Mouse (Mus musculus) MEL (cell line): ENCODE data around the gene Adcy1. TPM values are rescaled to one million over a fixed set of nuclear protein-coding genes. Genes with fewer than 3 reads are reported as not detected.

ENCODE experiments used
- DNase-seq: peaks from one replicate; pipeline ENCODE4 v3.0.0; 2011; ENCODE audit warnings: low read depth, low spot score
- H3K27ac ChIP-seq: 2 replicates; pipeline ENCODE4 v1.5.1; 2012; ENCODE audit warnings: low read depth, mild to moderate bottlenecking, control low read depth, low read length, moderate library complexity; ENCODE audit not compliant: control insufficient read depth
- H3K27me3 ChIP-seq, 2 experiments: fragments of 150-350 bp in 1 of 2; sonication (generic) in 1 of 2; 2 replicates each; pipeline ENCODE4 v1.6.1; 2012; ENCODE audit warnings: low read length in 2 of 2, mild to moderate bottlenecking in 2 of 2, improper control_type of control experiment in 1 of 2, moderate library complexity in 1 of 2; ENCODE audit not compliant: insufficient read depth in 2 of 2, control insufficient read depth in 1 of 2
- H3K36me3 ChIP-seq, 2 experiments: 2 replicates each; pipeline ENCODE4 v1.6.1; 2012 to 2014; ENCODE audit warnings: low read length in 2 of 2, improper control_type of control experiment in 1 of 2, inconsistent platforms in 1 of 2, mild to moderate bottlenecking in 1 of 2; ENCODE audit not compliant: insufficient read depth in 2 of 2, control insufficient read depth in 1 of 2
- H3K4me1 ChIP-seq, 2 experiments: fragments of 150-350 bp in 1 of 2; sonication (generic) in 1 of 2; 2 replicates each; pipeline ENCODE4 v1.6.1; 2012; ENCODE audit warnings: low read length in 2 of 2, improper control_type of control experiment in 1 of 2, mild to moderate bottlenecking in 1 of 2; ENCODE audit not compliant: insufficient read depth in 2 of 2, control insufficient read depth in 1 of 2
- H3K4me3 ChIP-seq, 2 experiments: fragments of 150-350 bp in 1 of 2; sonication (generic) in 1 of 2; 2 replicates each; pipeline ENCODE4 v1.5.1; 2012; ENCODE audit warnings: low read depth in 2 of 2, low read length in 2 of 2, mild to moderate bottlenecking in 2 of 2, moderate library complexity in 2 of 2, control low read depth in 1 of 2, improper control_type of control experiment in 1 of 2; ENCODE audit not compliant: control insufficient read depth in 1 of 2, insufficient read depth in 1 of 2
- H3K79me2 ChIP-seq: 2 replicates; pipeline ENCODE4 v1.6.1; 2012; ENCODE audit warnings: mild to moderate bottlenecking, low read length, moderate library complexity; ENCODE audit not compliant: control insufficient read depth, poor library complexity, insufficient read depth
- H3K9ac ChIP-seq: 2 replicates; pipeline ENCODE4 v1.6.1; 2012; ENCODE audit warnings: low read depth, mild to moderate bottlenecking, control low read depth, low read length, moderate library complexity; ENCODE audit not compliant: control insufficient read depth, poor library complexity, severe bottlenecking
- H3K9me3 ChIP-seq: fragments of 150-350 bp; sonication (generic); replicated peaks from 2 replicates; pipeline ENCODE4 v1.6.1; 2012; ENCODE audit warnings: mild to moderate bottlenecking, low read length, improper control_type of control experiment, moderate library complexity; ENCODE audit not compliant: insufficient read depth
- ELF1 ChIP-seq: IDR thresholded peaks from 2 replicates; pipeline ENCODE4 v1.6.1; 2014; ENCODE audit warnings: low read depth, mild to moderate bottlenecking, inconsistent platforms, low read length, improper control_type of control experiment, moderate library complexity
- MXI1 ChIP-seq: IDR thresholded peaks from 2 replicates; pipeline ENCODE4 v1.6.1; 2011; ENCODE audit warnings: mild to moderate bottlenecking, low read depth, low read length, improper control_type of control experiment
- polyA plus RNA-seq, 2 experiments: library from polyadenylated mRNA; stranded (reverse) in 1 of 2; unstranded in 1 of 2; fragments of >175 nt in 1 of 2; fragments of >200 nt in 1 of 2; gene quantifications; 2 replicates each; pipeline versions ENCODE4 v1.2.1 to v1.2.4; 2012; ENCODE audit warnings: low replicate concordance in 2 of 2, low read depth in 1 of 2; ENCODE audit not compliant: insufficient read length in 2 of 2, insufficient read depth in 1 of 2, missing spikeins in 1 of 2
- total RNA-seq: library from RNA; depleted of rRNA; stranded (reverse); fragments of 300-350 nt; gene quantifications from 2 replicates; pipeline ENCODE4 v1.2.3, GENCODE M21; 2012; rRNA removed

Gene Adcy1
- total and polyA plus RNA-seq, 3 experiments: under 0.01 TPM; not detected in 2

GRCm38 (mm10) chr11:7228107-7228506, 164.8 kb downstream of the Adcy1 start:
- H3K9ac ChIP-seq: no peak overlapping the region
- no peak overlapping the region for H3K27ac ChIP-seq
- H3K9me3 ChIP-seq: no peaks in the 10 kb centered on the region
- H3K36me3 ChIP-seq: no peaks in the 10 kb centered on the region
- H3K4me3 ChIP-seq: no peak overlapping the region
- no peaks in the 10 kb centered on the region for H3K27me3 ChIP-seq
- no peaks in the 10 kb centered on the region for H3K4me1 ChIP-seq
- no peak for TF ChIP-seq MXI1
- no peak for TF ChIP-seq ELF1
- TF ChIP-seq, all 39 proteins: peak for 0
- no peaks in the 10 kb centered on the region for H3K79me2 ChIP-seq
- DNase-seq: no peak

Other genes starting within 250 kb of the Adcy1 start
- not detected in 2 replicates for gene Gm11983, start 225.8 kb upstream of the Adcy1 start, total RNA-seq
- not detected for gene Gm11983, start 225.8 kb upstream of the Adcy1 start, polyA plus RNA-seq
- not detected in 2 replicates for gene Gm11985, start 125.1 kb downstream of the Adcy1 start, total RNA-seq
- not detected for gene Gm11985, start 125.1 kb downstream of the Adcy1 start, polyA plus RNA-seq
- gene Igfbp1, start 134.3 kb downstream of the Adcy1 start, total RNA-seq: not detected in 2 replicates
- gene Igfbp1, start 134.3 kb downstream of the Adcy1 start, polyA plus RNA-seq: not detected
- gene Igfbp3, start 150.4 kb downstream of the Adcy1 start, total RNA-seq: not detected in 2 replicates
- not detected for gene Igfbp3, start 150.4 kb downstream of the Adcy1 start, polyA plus RNA-seq